Mouse (Mus musculus) CH12.LX (cell line): Measurements from ENCODE around the gene AC134908.4. TPM values are rescaled to one million over a fixed set of nuclear protein-coding genes. Genes with fewer than 3 reads are reported as not detected.

ENCODE experiments used
- DNase-seq: peaks from one replicate; pipeline ENCODE4 v3.0.0-alpha.2; 2013; ENCODE audit errors: extremely low read depth
- H3K27ac ChIP-seq: 2 replicates; pipeline ENCODE4 v1.5.1; 2012; ENCODE audit warnings: low read depth, mild to moderate bottlenecking, control low read depth, moderate library complexity; ENCODE audit not compliant: insufficient read depth
- H3K27me3 ChIP-seq: replicated peaks from 2 replicates; pipeline ENCODE3; 2012; ENCODE audit warnings: inconsistent platforms
- H3K36me3 ChIP-seq, 2 experiments: replicated peaks in 1 of 2; 2 replicates each; pipeline versions ENCODE3 to v1.6.1; 2012; ENCODE audit warnings: inconsistent platforms in 1 of 2, low read length in 1 of 2, mild to moderate bottlenecking in 1 of 2, mixed read lengths in 1 of 2, moderate library complexity in 1 of 2; ENCODE audit not compliant: control insufficient read depth in 1 of 2, insufficient read depth in 1 of 2
- H3K4me1 ChIP-seq, 2 experiments: 2 replicates each; pipeline ENCODE4 v1.6.1; 2012; ENCODE audit warnings: inconsistent platforms in 1 of 2, moderate library complexity in 1 of 2; ENCODE audit not compliant: insufficient read depth in 2 of 2, control insufficient read depth in 1 of 2
- H3K4me2 ChIP-seq: 2 replicates; pipeline ENCODE4 v1.6.1; 2012; ENCODE audit warnings: low read depth, mild to moderate bottlenecking, control low read depth; ENCODE audit not compliant: poor library complexity, insufficient read depth, severe bottlenecking
- H3K4me3 ChIP-seq, 3 experiments: fragments of 150-350 bp in 1 of 3; sonication (generic) in 1 of 3; replicated peaks in 1 of 3; 2 replicates each; pipeline versions ENCODE3 to v1.5.1; 2011 to 2012; ENCODE audit warnings: low read depth in 2 of 3, low read length in 2 of 3, mild to moderate bottlenecking in 2 of 3, moderate library complexity in 2 of 3, control low read depth in 1 of 3, improper control_type of control experiment in 1 of 3, inconsistent platforms in 1 of 3, mixed read lengths in 1 of 3; ENCODE audit not compliant: poor library complexity in 1 of 3
- H3K79me2 ChIP-seq: replicated peaks from 2 replicates; pipeline ENCODE4 v1.6.1; 2012; ENCODE audit warnings: mild to moderate bottlenecking, moderate library complexity; ENCODE audit not compliant: control insufficient read depth, poor library complexity, insufficient read depth, severe bottlenecking; ENCODE audit errors: extremely low read depth
- H3K9ac ChIP-seq: 2 replicates; pipeline ENCODE4 v1.6.1; 2012; ENCODE audit warnings: low read depth, mild to moderate bottlenecking, control low read depth, moderate library complexity; ENCODE audit not compliant: insufficient read depth
- H3K9me3 ChIP-seq: replicated peaks from 2 replicates; pipeline ENCODE3; 2012; ENCODE audit warnings: low read length, inconsistent platforms, mixed read lengths
- CHD1 ChIP-seq: IDR thresholded peaks from 2 replicates; pipeline ENCODE4 v1.6.1; 2012; ENCODE audit warnings: low read depth, low read length, improper control_type of control experiment, inconsistent platforms
- ELF1 ChIP-seq: IDR thresholded peaks from 2 replicates; pipeline ENCODE4 v1.6.1; 2014; ENCODE audit warnings: low read depth, mild to moderate bottlenecking, inconsistent platforms, low read length, improper control_type of control experiment
- EP300 ChIP-seq: IDR thresholded peaks from 2 replicates; pipeline ENCODE4 v1.6.1; 2011; ENCODE audit warnings: low read length, improper control_type of control experiment
- ETS1 ChIP-seq: conservative IDR thresholded peaks from 2 replicates; pipeline ENCODE4 v1.6.1; 2012; ENCODE audit warnings: low read depth, mild to moderate bottlenecking, inconsistent platforms, low read length, improper control_type of control experiment, moderate library complexity
- GABPA ChIP-seq: IDR thresholded peaks from 2 replicates; pipeline ENCODE4 v1.6.1; 2012; ENCODE audit warnings: low read depth, low read length, improper control_type of control experiment, inconsistent platforms; ENCODE audit not compliant: insufficient replicate concordance
- HCFC1 ChIP-seq: IDR thresholded peaks from 2 replicates; pipeline ENCODE4 v1.6.1; 2012; ENCODE audit warnings: low read depth, mild to moderate bottlenecking, inconsistent platforms, low read length, improper control_type of control experiment
- JUN ChIP-seq: IDR thresholded peaks from 2 replicates; pipeline ENCODE4 v1.6.1; 2011; ENCODE audit warnings: low read depth, mild to moderate bottlenecking, low read length, improper control_type of control experiment, moderate library complexity; ENCODE audit not compliant: insufficient read depth
- JUND ChIP-seq: conservative IDR thresholded peaks from 2 replicates; pipeline ENCODE4 v1.6.1; 2011; ENCODE audit warnings: low read depth, low read length, improper control_type of control experiment
- MAFK ChIP-seq: IDR thresholded peaks from 2 replicates; pipeline ENCODE4 v1.6.1; 2011; ENCODE audit warnings: low read length, improper control_type of control experiment; ENCODE audit not compliant: insufficient replicate concordance
- MAZ ChIP-seq: IDR thresholded peaks from 2 replicates; pipeline ENCODE4 v1.6.1; 2012; ENCODE audit warnings: low read depth, mild to moderate bottlenecking, inconsistent platforms, low read length, improper control_type of control experiment, moderate library complexity
- MEF2A ChIP-seq: IDR thresholded peaks from 2 replicates; pipeline ENCODE4 v1.6.1; 2014; ENCODE audit warnings: low read depth, mild to moderate bottlenecking, inconsistent platforms, low read length, improper control_type of control experiment, borderline replicate concordance
- MYC ChIP-seq: IDR thresholded peaks from 2 replicates; pipeline ENCODE4 v1.6.1; 2011; ENCODE audit warnings: low read depth, mild to moderate bottlenecking, improper control_type of control experiment, low read length
- NRF1 ChIP-seq: IDR thresholded peaks from 2 replicates; pipeline ENCODE4 v1.6.1; 2014; ENCODE audit warnings: low read depth, mild to moderate bottlenecking, inconsistent platforms, low read length, improper control_type of control experiment, moderate library complexity
- PAX5 ChIP-seq: IDR thresholded peaks from 2 replicates; pipeline ENCODE4 v1.6.1; 2012; ENCODE audit warnings: low read length, inconsistent platforms, mixed read lengths
- POLR2A ChIP-seq: IDR thresholded peaks from 2 replicates; pipeline ENCODE4 v1.6.1; 2011; ENCODE audit warnings: low read depth, mild to moderate bottlenecking, improper control_type of control experiment, low read length
- POLR2AphosphoS2 ChIP-seq: IDR thresholded peaks from 2 replicates; pipeline ENCODE4 v1.6.1; 2011; ENCODE audit warnings: low read depth, low read length, improper control_type of control experiment
- RAD21 ChIP-seq: IDR thresholded peaks from 2 replicates; pipeline ENCODE4 v1.6.1; 2011; ENCODE audit warnings: low read depth, mild to moderate bottlenecking, low read length, improper control_type of control experiment, moderate library complexity
- SMC3 ChIP-seq: IDR thresholded peaks from 2 replicates; pipeline ENCODE4 v1.6.1; 2011; ENCODE audit warnings: low read depth, low read length, improper control_type of control experiment
- TBP ChIP-seq: conservative IDR thresholded peaks from 2 replicates; pipeline ENCODE4 v1.6.1; 2011; ENCODE audit warnings: low read depth, low read length, improper control_type of control experiment
- TCF12 ChIP-seq: IDR thresholded peaks from 2 replicates; pipeline ENCODE4 v1.6.1; 2014; ENCODE audit warnings: low read depth, mild to moderate bottlenecking, inconsistent platforms, low read length, improper control_type of control experiment
- UBTF ChIP-seq: IDR thresholded peaks from 2 replicates; pipeline ENCODE4 v1.6.1; 2012; ENCODE audit warnings: low read depth, mild to moderate bottlenecking, inconsistent platforms, low read length, improper control_type of control experiment, moderate library complexity
- USF1 ChIP-seq: IDR thresholded peaks from 2 replicates; pipeline ENCODE4 v1.6.1; 2014; ENCODE audit warnings: low read depth, mild to moderate bottlenecking, inconsistent platforms, low read length, improper control_type of control experiment
- dilution Hi-C: fragments of 300-500 bp; cut with MboI; formaldehyde crosslinking; loops from 2 replicates; pipeline ENCODE4 v1.14.3; 2020; ENCODE audit warnings: low sequenced_read_pairs; ENCODE audit not compliant: extremely low pct_unique_long_range_greater_than_20kb, extremely low pct_ligation_motif_present
- in situ Hi-C: fragments of 300-500 bp; cut with MboI; formaldehyde crosslinking; loops from 3 replicates; pipeline ENCODE4 v1.14.3; 2019; ENCODE audit warnings: low sequenced_read_pairs, low pct_ligation_motif_present, low pct_unique_long_range_greater_than_20kb, mixed read lengths
- polyA plus RNA-seq: library from polyadenylated mRNA; unstranded; fragments of >175 nt; gene quantifications from 2 replicates; pipeline ENCODE4 v1.2.1, GENCODE M21; 2012; ENCODE audit warnings: low read depth; ENCODE audit not compliant: insufficient read length
- total RNA-seq, 2 experiments: library from RNA; depleted of rRNA; stranded (reverse); fragments of 300-350 nt in 1 of 2; fragments of >200 nt in 1 of 2; gene quantifications; 2 replicates each; pipeline ENCODE4 v1.2.3; 2012 to 2014

AC134908.4 gene
- total and polyA plus RNA-seq, 3 experiments, result not detected

GRCm38 (mm10) chr17:25843636-25844395, 48.4 kb upstream of the AC134908.4 start:
- Histone ChIP-seq H3K79me2 (peaks cover 14% of the 10 kb centered on the region), H3K4me1 (peaks cover 12 to 15% of the 10 kb centered on the region in 2 experiments), H3K27me3 (no peaks in the 10 kb centered on the region), H3K9ac (peak overlapping the region; percentile 83), H3K27ac (peak overlapping the region; percentile 54)
- dilution Hi-C loops (no loop called here), in situ Hi-C loops (no loop called here)
- TF ChIP-seq SMC3 (no peak), HCFC1 (no peak), UBTF (no peak), CHD1 (no peak), GABPA (no peak), NRF1 (no peak), JUN (no peak), ETS1 (no peak), TBP (no peak), MYC (no peak), POLR2A (no peak), USF1 (no peak), JUND (no peak), ELF1 (no peak), MAZ (no peak), TCF12 (no peak), MEF2A (no peak), EP300 (no peak), POLR2AphosphoS2 (no peak)
- TF ChIP-seq, all 38 proteins: peak for 0
- Histone ChIP-seq H3K4me2 (peak overlapping the region; percentile 71), H3K9me3 (no peaks in the 10 kb centered on the region), H3K36me3 (peaks cover 60 to 84% of the 10 kb centered on the region in 2 experiments), H3K4me3 (peak overlapping the region; percentile 71 to 93 (median 77))
- DNase-seq, result no peak

DNA sequence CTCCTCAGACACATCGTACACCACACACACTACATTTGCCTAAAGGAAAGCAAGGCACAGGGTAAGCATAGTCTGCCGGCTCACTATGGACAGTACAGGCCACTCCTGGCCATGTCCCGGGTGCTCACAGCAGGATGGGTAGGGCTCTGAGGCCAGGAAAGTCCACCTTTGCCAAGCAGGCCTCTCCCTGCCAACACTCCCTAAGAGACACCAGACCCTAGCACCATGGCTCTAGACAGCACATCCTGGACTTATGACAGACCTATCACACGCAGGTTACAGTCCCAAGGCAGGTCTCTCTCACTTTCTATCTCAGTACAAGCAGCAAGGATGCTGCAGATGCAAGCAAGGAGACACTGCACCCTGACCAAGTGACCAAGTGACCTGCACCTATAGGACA, 47.7 kb upstream of the AC134908.4 start:
- H3K4me3 ChIP-seq, result peak overlapping the region; percentile 71 to 93 (median 77)
- in situ Hi-C loops (no loop called here), dilution Hi-C loops (no loop called here)
- TF ChIP-seq PAX5 (no peak), MAFK (no peak), TBP (no peak), USF1 (no peak), RAD21 (no peak)
- no peak overlapping the region for H3K27ac ChIP-seq
- H3K27me3 ChIP-seq, result no peaks in the 10 kb centered on the region
- H3K9ac ChIP-seq, result peak overlapping the region; percentile 83
- H3K79me2 ChIP-seq, result peaks cover 14% of the 10 kb centered on the region
- H3K4me1 ChIP-seq, result peaks cover 12 to 15% of the 10 kb centered on the region in 2 experiments
- DNase-seq, result no peak
- peaks cover 59 to 83% of the 10 kb centered on the region in 2 experiments for H3K36me3 ChIP-seq
- no peaks in the 10 kb centered on the region for H3K9me3 ChIP-seq
- peak overlapping the region; percentile 71; the same call in 1 of the 2 replicates for H3K4me2 ChIP-seq
